Mouse (Mus musculus) frontal cortex, postnatal 25 days (tissue): ENCODE results near the gene Ring1.
A peak's percentile ranks its signal among the peaks of the same experiment; 100 is the strongest.

ENCODE experiments used
- DNase-seq, 2 experiments: peaks; one replicate each; pipeline ENCODE4 v3.0.0; 2022; ENCODE audit warnings: low spot score in 2 of 2

Ring1 gene

GRCm38 (mm10) chr17:34024317-34024821 is at the start of gene Ring1:
Gene Ring1, minus strand, starts transcription at chr17:34024680.
- peak; percentile 78 to 84 for DNase-seq

DNA sequence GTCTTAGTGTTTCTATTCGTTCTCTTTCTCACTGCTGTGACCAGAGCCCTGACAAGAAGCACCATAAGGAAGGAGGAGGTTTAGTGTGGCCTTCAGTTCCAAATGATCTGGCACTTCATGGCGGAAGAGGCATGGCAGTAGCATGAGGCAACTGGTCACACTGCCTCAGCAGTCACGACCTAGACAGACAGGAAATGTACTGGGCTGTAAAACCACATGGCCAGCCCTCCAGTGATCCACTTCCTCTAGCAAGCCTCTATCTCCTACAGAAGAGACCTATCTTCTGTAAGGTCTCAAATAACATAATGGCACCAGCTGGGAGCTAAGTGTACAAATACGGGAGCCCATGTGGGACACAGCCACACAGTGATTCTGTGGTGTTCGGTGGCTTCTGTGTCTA is 47.6 kb upstream of the Ring1 start:
- DNase-seq = no peak

GRCm38 (mm10) chr17:34068864-34069263 is 44.4 kb upstream of the Ring1 start:
- no peak for DNase-seq

GRCm38 (mm10) chr17:34057224-34057623 is 32.7 kb upstream of the Ring1 start:
- DNase-seq = no peak

DNA sequence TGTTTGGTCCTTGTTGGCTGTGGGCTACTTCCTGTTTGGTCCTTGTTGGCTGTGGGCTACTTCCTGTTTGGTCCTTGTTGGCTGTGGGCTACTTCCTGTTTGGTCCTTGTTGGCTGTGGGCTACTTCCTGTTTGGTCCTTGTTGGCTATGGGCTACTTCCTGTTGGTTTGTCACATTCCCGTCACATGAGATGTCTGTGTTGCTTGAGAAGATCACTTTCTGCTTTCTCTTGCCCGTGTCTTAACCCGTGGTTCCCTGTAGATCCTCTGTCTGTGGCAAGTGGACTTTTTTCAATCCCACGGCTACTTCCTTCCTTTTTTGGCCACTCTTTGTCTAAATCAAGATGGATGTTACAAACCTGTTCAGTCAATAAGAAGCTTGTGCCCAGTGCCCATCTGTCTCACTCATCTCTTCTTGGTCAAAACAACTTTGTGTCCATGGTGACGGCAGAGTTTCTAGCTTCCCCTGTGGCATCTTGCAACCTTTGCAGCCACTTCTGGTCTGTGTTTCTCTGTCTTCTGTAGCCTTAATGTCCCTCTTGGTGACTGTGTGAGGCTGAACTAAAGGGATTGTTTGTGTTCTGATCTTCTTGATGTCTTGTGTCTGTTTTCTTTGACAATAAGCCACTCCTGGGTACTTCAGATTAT is 23.0 kb upstream of the Ring1 start:
- DNase-seq = no peak

GRCm38 (mm10) chr17:34045941-34046340 is 21.5 kb upstream of the Ring1 start:
- no peak for DNase-seq

DNA sequence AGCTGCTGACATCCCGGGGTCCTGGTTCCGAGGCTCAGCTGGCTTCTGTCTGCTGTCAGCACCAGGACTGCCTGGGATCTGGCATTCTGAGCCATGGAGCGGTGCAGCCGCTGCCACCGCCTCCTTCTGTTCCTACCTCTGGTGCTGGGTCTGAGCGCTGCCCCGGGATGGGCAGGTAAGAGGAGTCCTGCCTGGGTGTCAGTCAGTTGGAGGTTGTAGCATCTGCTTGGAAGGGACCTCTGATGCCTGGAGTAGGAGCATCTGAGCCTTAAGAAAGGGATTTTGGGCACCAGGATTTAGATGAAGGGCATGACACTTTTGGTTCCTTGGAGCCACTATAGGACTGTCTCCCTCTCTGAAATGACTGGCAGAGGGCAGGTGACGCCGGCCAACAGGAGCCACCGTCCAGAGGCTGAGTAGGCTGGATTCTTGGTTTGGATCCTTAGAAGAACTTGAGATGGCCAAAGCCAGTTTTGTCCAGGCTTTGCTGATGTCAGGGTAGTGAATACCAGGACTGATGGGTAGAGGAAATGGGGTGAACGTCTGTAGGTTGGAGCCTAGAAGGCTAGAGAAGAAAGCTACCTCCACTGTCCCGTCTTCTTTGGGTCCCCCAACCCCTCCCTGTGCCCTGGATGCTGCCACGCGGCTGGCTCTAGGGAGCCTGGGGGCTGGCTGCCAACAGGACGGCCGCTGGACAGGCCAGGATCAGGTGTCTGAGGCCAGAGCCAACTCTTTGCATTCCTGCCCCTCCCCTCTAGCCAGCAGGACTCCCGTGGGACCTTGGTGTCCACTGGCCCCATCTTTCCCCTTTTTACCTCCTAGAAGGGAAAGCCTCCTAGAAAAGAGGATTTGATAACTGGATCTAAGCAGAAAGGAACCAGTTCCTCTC is 15.3 kb upstream of the Ring1 start:
- no peak for DNase-seq

- no peak for DNase-seq
Observed at GRCm38 (mm10) chr17:34038878-34039561, 14.5 kb upstream of the Ring1 start, which contains the start of gene Col11a2. Gene Col11a2, plus strand, starts transcription at chr17:34039437.

DNA sequence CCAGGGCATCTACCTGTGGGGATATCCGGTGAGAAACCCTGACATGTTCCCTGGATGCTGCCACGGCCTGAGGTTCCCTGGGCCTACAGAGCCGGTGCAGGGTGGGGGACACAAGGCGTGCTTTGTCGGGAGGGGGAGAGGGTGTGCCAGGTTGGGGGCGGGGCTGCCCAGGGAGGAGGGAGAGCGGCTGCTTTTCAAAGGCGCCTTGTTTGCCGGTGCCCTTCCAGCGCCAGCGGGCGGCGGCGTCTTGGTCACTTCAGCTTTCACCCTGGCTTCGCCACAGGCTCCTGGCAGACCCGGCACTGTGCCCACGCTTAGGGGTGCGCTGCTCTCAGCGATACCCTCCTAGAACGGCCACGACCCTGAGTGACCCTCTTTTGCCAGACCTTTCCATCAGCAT is 14.0 kb upstream of the Ring1 start:
- no peak for DNase-seq

DNA sequence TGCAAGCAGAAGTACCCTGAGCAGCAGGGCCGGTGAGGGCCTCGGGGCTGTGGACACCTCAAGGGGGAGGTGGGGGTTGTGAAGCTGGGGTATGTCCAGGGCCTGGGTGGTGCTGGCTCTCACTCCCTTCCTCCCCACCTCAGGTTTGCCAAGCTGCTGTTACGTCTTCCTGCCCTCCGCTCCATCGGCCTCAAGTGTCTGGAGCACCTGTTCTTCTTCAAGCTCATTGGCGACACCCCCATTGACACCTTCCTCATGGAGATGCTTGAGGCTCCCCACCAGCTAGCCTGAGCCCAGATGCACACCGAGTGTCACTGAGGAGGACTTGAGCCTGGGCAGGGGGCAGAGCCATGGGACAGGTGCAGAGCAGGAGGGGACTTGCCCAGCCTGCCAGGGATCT is 12.8 kb upstream of the Ring1 start:
- no peak for DNase-seq

DNA sequence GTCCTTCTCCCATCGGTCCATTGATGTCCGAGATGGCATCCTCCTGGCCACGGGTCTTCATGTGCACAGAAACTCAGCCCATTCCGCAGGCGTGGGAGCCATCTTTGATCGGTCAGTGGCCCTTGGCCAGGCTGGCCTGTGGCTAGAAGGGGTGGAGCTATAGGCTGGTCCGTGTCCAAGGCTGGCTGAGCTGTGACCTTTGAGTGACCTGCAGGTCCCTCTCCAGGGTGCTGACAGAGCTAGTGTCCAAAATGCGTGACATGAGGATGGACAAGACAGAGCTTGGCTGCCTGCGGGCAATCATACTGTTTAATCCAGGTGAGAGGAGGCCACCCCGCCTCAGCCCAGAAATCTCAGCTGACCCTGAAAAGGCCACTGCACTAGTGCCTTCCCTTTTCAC is 12.2 kb upstream of the Ring1 start:
- DNase-seq = no peak

GRCm38 (mm10) chr17:34035517-34035916 is 11.0 kb upstream of the Ring1 start:
- DNase-seq = no peak

GRCm38 (mm10) chr17:34034064-34034463 is 9.6 kb upstream of the Ring1 start:
- peak in 1 of 2 experiments; percentile 67 for DNase-seq

- no peak for DNase-seq
Observed at GRCm38 (mm10) chr17:34033441-34033840, 9.0 kb upstream of the Ring1 start.

DNA sequence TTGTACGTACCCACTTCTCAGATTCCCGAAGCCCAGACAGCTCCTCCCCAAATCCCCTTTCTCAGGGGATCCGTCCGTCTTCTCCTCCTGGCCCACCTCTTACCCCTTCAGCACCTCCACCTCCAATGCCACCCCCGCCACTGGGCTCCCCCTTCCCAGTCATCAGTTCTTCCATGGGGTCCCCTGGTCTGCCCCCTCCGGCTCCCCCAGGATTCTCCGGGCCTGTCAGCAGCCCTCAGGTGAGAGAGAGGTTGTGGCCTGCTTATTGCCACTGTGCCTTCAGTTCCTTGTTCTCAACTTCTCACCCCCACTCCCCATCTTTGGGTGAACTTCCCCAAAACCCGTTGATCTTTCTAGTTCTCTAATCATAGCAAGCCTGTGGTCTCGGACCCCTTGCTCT is 8.3 kb upstream of the Ring1 start:
- no peak for DNase-seq

- DNase-seq = no peak
Observed at GRCm38 (mm10) chr17:34032174-34032632, 7.7 kb upstream of the Ring1 start.

DNA sequence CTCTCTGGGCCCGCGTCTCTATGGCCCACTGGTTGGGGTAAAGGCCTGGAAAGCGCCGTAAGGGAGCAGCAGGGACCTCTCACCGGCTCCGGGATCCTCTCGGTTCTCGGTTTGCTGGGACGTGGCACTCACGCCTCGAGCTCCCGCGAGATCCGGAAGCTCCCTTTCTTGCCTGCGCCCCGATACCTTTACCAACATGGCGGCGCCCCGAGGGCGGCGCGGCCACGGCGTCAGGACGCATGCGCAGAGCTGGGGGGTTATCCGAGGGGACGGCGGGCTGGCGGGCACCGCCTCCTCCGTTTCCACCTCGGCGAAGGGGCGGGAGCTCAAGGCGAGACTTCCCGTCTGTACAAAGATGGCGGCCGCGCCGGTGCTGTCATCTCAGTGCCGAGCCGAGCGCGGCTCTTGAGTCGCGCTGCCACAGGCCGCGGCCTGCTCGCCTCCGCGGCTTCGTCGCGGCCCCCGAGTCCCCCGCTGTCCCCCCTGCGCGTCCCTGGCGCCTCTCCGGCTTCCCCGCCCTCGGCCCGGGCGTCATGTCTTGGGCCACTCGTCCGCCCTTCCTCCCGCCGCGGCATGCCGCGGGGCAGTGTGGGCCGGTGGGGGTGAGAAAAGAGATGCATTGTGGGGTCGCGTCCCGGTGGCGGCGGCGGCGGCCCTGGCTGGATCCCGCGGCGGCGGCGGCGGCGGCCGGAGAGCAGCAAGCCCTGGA is 7.1 kb upstream of the Ring1 start, which contains the start of the genes Slc39a7 and Rxrb:
Gene Slc39a7, minus strand, starts transcription at position 218 of the 709 bp plus-strand sequence.
Gene Rxrb, plus strand, starts transcription at position 348 of the 709 bp plus-strand sequence.
- peak; percentile 90 to 97 for DNase-seq

- no peak for DNase-seq
Observed at GRCm38 (mm10) chr17:34030861-34031326, 6.4 kb upstream of the Ring1 start.

DNA sequence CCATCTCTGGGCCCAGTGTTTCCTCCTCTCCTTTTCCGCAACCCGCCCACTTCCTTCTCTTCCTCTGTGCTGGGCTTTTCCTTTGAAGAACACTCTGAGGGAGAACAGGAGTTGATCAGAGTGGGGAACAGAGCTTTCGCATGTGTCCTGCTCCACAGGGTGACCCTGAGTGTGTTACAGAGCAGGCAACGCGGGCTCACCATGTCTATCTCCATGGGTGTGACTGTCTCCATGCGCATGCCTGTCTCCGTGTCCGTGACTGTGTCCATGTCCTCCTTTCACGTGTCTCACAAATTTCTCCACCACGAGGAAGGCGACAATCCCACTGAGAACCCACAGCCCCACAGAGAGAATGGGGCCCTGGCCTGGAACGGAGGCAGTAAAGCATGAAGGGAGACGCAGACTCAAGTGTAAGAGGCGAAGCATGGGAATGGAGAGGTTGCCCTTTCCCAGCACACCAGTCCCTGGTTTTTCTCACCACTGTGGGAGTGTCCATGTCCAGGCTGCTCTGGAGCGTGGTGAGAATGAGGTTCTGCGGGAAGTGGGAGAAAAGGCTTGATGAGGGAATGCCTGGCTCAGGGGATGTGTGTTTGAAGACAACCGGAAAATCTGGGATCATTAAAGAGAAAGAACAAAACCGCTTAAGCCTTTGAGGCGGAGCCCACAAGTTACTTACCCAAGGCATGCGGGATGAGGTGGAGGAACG is 5.6 kb upstream of the Ring1 start:
- DNase-seq = no peak

- no peak for DNase-seq
Observed at GRCm38 (mm10) chr17:34029150-34029889, 4.8 kb upstream of the Ring1 start.
